Mouse (Mus musculus): ENCODE measurements around the gene Ubxn1. TPM values are rescaled to one million over a fixed set of nuclear protein-coding genes. Genes with fewer than 3 reads are reported as not detected.
A peak's percentile ranks its signal among the peaks of the same experiment; 100 is the strongest.
"Not testable (repeated sequence)": the region's sequence is repeated elsewhere in the genome, so short reads cannot be mapped to it uniquely, and the experiment has no call there.

Ubxn1 gene
- total RNA-seq, 2 experiments from 2014 or later = 112 to 125 TPM

GRCm38 (mm10) chr19:8857689-8858088 lies 13.6 kb upstream of the Ubxn1 start:
- DNase-seq = peak; percentile 71

- no peak for DNase-seq
Observed at GRCm38 (mm10) chr19:8859018-8859417, 12.3 kb upstream of the Ubxn1 start.

- no peak for DNase-seq
Observed at GRCm38 (mm10) chr19:8864265-8864664, 7.0 kb upstream of the Ubxn1 start.

- not testable (repeated sequence) for DNase-seq
Observed at GRCm38 (mm10) chr19:8870381-8870780, 915 bp upstream of the Ubxn1 start.

GRCm38 (mm10) chr19:8870838-8871237 lies 458 bp upstream of the Ubxn1 start:
- DNase-seq = no peak

GRCm38 (mm10) chr19:8872266-8872840 lies 1.1 kb downstream of the Ubxn1 start:
- DNase-seq = no peak

- no peak for DNase-seq
Observed at GRCm38 (mm10) chr19:8875031-8875430, 3.7 kb downstream of the Ubxn1 start.

GRCm38 (mm10) chr19:8880311-8881033 lies 9.2 kb downstream of the Ubxn1 start, which contains the start of gene Uqcc3:
Gene Uqcc3, minus strand, starts transcription at chr19:8880923.
- peak; percentile 90 for DNase-seq

- no peak for DNase-seq
Observed at GRCm38 (mm10) chr19:8881034-8881392, 9.7 kb downstream of the Ubxn1 start.

GRCm38 (mm10) chr19:8883616-8884015 lies 12.3 kb downstream of the Ubxn1 start, which contains the start of the genes Lbhd1 and Gm49403:
Gene Lbhd1, plus strand, starts transcription at chr19:8883732.
Gene Gm49403, plus strand, starts transcription at chr19:8883930.
- DNase-seq = no peak

- no peak for DNase-seq
Observed at GRCm38 (mm10) chr19:8886916-8887584, 15.8 kb downstream of the Ubxn1 start.

GRCm38 (mm10) chr19:8887585-8888463 lies 16.5 kb downstream of the Ubxn1 start:
- DNase-seq = no peak

- peak; percentile 96 for DNase-seq
Observed at GRCm38 (mm10) chr19:8888511-8889385, 17.5 kb downstream of the Ubxn1 start, which contains the start of the genes 1810009A15Rik and Gm49416. Gene 1810009A15Rik, plus strand, starts transcription at chr19:8888853. Gene Gm49416, plus strand, starts transcription at chr19:8888926.

GRCm38 (mm10) chr19:8892829-8893766 lies 21.8 kb downstream of the Ubxn1 start, which contains the start of gene Ints5:
Gene Ints5, plus strand, starts transcription at chr19:8893005.
- DNase-seq = peak; percentile 90

GRCm38 (mm10) chr19:8895397-8895960 lies 24.2 kb downstream of the Ubxn1 start:
- DNase-seq = no peak

- DNase-seq = not testable (repeated sequence)
Observed at GRCm38 (mm10) chr19:8896231-8896630, 24.9 kb downstream of the Ubxn1 start.

GRCm38 (mm10) chr19:8897211-8897864 lies 26.0 kb downstream of the Ubxn1 start:
- DNase-seq = peak; percentile 59

GRCm38 (mm10) chr19:8897865-8898495 lies 26.7 kb downstream of the Ubxn1 start, which contains the start of gene Ganab:
Gene Ganab, plus strand, starts transcription at chr19:8898071.
- peak; percentile 96 for DNase-seq
